Mouse (Mus musculus) forebrain, embryonic 16.5 days (tissue): Measurements from ENCODE around the gene Cdc37l1. TPM values are rescaled to one million over a fixed set of nuclear protein-coding genes. Genes with fewer than 3 reads are reported as not detected.

Source experiments
- ATAC-seq: fragments of 200-750 bp; cut with Nextera tagmentation; 2 replicates; pipeline ENCODE4 v1.8.0; 2017; ENCODE audit warnings: mild to moderate bottlenecking, moderate library complexity
- H3K27ac ChIP-seq: fragments of 300-500 bp; sonication (generic); 2 replicates; pipeline ENCODE4 v1.5.1; 2014; ENCODE audit warnings: low read length, control low read depth
- H3K27me3 ChIP-seq: fragments of 300-500 bp; sonication (generic); replicated peaks from 2 replicates; pipeline ENCODE4 v1.6.1; 2014; ENCODE audit warnings: low read length; ENCODE audit not compliant: control insufficient read depth, insufficient read depth
- H3K36me3 ChIP-seq: fragments of 300-500 bp; sonication (generic); 2 replicates; pipeline ENCODE4 v1.6.1; 2014; ENCODE audit not compliant: control insufficient read depth, insufficient read depth
- H3K4me1 ChIP-seq: fragments of 300-500 bp; sonication (generic); replicated peaks from 2 replicates; pipeline ENCODE4 v1.6.1; 2014; ENCODE audit warnings: low read length; ENCODE audit not compliant: control insufficient read depth, insufficient read depth
- H3K4me2 ChIP-seq: fragments of 300-500 bp; sonication (generic); 2 replicates; pipeline ENCODE4 v1.6.1; 2014; ENCODE audit warnings: mild to moderate bottlenecking, low read length, control low read depth
- H3K4me3 ChIP-seq: fragments of 300-500 bp; sonication (generic); replicated peaks from 2 replicates; pipeline ENCODE4 v1.5.1; 2014; ENCODE audit warnings: mild to moderate bottlenecking, low read length, control low read depth
- H3K9ac ChIP-seq: fragments of 300-500 bp; sonication (generic); replicated peaks from 2 replicates; pipeline ENCODE4 v1.6.1; 2014; ENCODE audit warnings: low read depth, low read length, control low read depth
- H3K9me3 ChIP-seq: fragments of 300-500 bp; sonication (generic); 2 replicates; pipeline ENCODE4 v1.6.1; 2016; ENCODE audit warnings: low read length; ENCODE audit not compliant: control insufficient read depth
- WGBS: fragments of 180-500 bp; shearing (Covaris S2); extraction: QIAGEN DNeasy Blood & Tissue Kit; methylation state at CpG from one replicate; pipeline ENCODE4 v1.1.7; 2014; 5-methylcytosine and 5-hydroxymethylcytosine counted together
- polyA plus RNA-seq: library from polyadenylated mRNA; unstranded; fragments of >200 nt; fragmentation: Nextera tagmentation; extraction: Ambion mirVana; gene quantifications from 2 replicates; pipeline ENCODE4 v1.2.1, GENCODE M21; 2015

Cdc37l1 gene
- polyA plus RNA-seq, 1 experiment from 2014 or later, result 56.6 TPM

- no peaks in the 10 kb centered on the region for H3K27me3 ChIP-seq
- H3K4me2 ChIP-seq, result no peak overlapping the region
- no peak overlapping the region for H3K9ac ChIP-seq
- H3K9me3 ChIP-seq, result no peaks in the 10 kb centered on the region
- no peak overlapping the region for H3K4me3 ChIP-seq
- no peak for ATAC-seq
- 0 out of 2 replicates have a peak, but pooled peaks cover 2% of the 10 kb centered on the region for H3K36me3 ChIP-seq
- peaks cover 4% of the 10 kb centered on the region for H3K4me1 ChIP-seq
- no peak overlapping the region for H3K27ac ChIP-seq
Observed at GRCm38 (mm10) chr19:29039334-29039733, 49.2 kb downstream of the Cdc37l1 start.

- H3K27ac ChIP-seq, result no peak overlapping the region
- peaks cover 6% of the 10 kb centered on the region for H3K4me1 ChIP-seq
- WGBS, result 96% methylated on average over 4 of the region's 4 CpGs
- no peak overlapping the region for H3K9ac ChIP-seq
- 0 out of 2 replicates have a peak, but pooled peaks cover 2% of the 10 kb centered on the region for H3K36me3 ChIP-seq
- no peak overlapping the region for H3K4me2 ChIP-seq
- H3K9me3 ChIP-seq, result no peaks in the 10 kb centered on the region
- no peak overlapping the region for H3K4me3 ChIP-seq
- ATAC-seq, result no peak
- H3K27me3 ChIP-seq, result no peaks in the 10 kb centered on the region
Observed at GRCm38 (mm10) chr19:29040206-29040605, 50.1 kb downstream of the Cdc37l1 start.

GRCm38 (mm10) chr19:29042143-29042542 is 52.0 kb downstream of the Cdc37l1 start:
- WGBS, result 87% methylated on average over 6 of the region's 6 CpGs
- H3K27me3 ChIP-seq, result no peaks in the 10 kb centered on the region
- H3K4me1 ChIP-seq, result peaks cover 12% of the 10 kb centered on the region
- ATAC-seq, result no peak
- no peak overlapping the region for H3K9ac ChIP-seq
- H3K27ac ChIP-seq, result no peak overlapping the region
- H3K36me3 ChIP-seq, result no peaks in the 10 kb centered on the region
- H3K4me3 ChIP-seq, result no peak overlapping the region
- H3K9me3 ChIP-seq, result no peaks in the 10 kb centered on the region
- H3K4me2 ChIP-seq, result no peak overlapping the region

- H3K4me1 ChIP-seq, result peaks cover 12% of the 10 kb centered on the region
- H3K27ac ChIP-seq, result no peak overlapping the region
- H3K9me3 ChIP-seq, result no peaks in the 10 kb centered on the region
- H3K4me3 ChIP-seq, result no peak overlapping the region
- H3K27me3 ChIP-seq, result no peaks in the 10 kb centered on the region
- H3K36me3 ChIP-seq, result no peaks in the 10 kb centered on the region
- H3K4me2 ChIP-seq, result no peak overlapping the region
- ATAC-seq, result no peak
- H3K9ac ChIP-seq, result no peak overlapping the region
- 90% methylated on average over 9 of the region's 9 CpGs for WGBS
Observed at GRCm38 (mm10) chr19:29042647-29043046, 52.5 kb downstream of the Cdc37l1 start.

GRCm38 (mm10) chr19:29044353-29044768 is 54.2 kb downstream of the Cdc37l1 start:
- Histone ChIP-seq H3K4me3 (no peak overlapping the region), H3K27me3 (no peaks in the 10 kb centered on the region), H3K4me2 (peak overlapping the region; percentile 16; the same call in 1 of the 2 replicates), H3K9ac (no peak overlapping the region), H3K9me3 (no peaks in the 10 kb centered on the region), H3K4me1 (peaks cover 12% of the 10 kb centered on the region), H3K36me3 (no peaks in the 10 kb centered on the region), H3K27ac (no peak overlapping the region)
- 11% methylated on average over 9 of the region's 9 CpGs for WGBS
- no peak for ATAC-seq

- Histone ChIP-seq H3K4me1 (peaks cover 12% of the 10 kb centered on the region), H3K27me3 (no peaks in the 10 kb centered on the region), H3K36me3 (no peaks in the 10 kb centered on the region), H3K9me3 (no peaks in the 10 kb centered on the region), H3K27ac (no peak overlapping the region), H3K4me2 (peak overlapping the region; percentile 17), H3K9ac (no peak overlapping the region), H3K4me3 (no peak overlapping the region)
- no peak for ATAC-seq
- 62% methylated on average over 4 of the region's 4 CpGs for WGBS
Observed at GRCm38 (mm10) chr19:29045369-29045768, 55.2 kb downstream of the Cdc37l1 start.

GRCm38 (mm10) chr19:29045956-29046650 is 56.0 kb downstream of the Cdc37l1 start:
- Histone ChIP-seq H3K4me3 (peak overlapping the region; percentile 90), H3K27ac (no peak overlapping the region), H3K9me3 (no peaks in the 10 kb centered on the region), H3K9ac (0 out of 2 replicates have a peak overlapping the region, but pooled peaks have one; percentile 19), H3K4me2 (peak overlapping the region; percentile 69), H3K4me1 (peaks cover 12% of the 10 kb centered on the region), H3K36me3 (no peaks in the 10 kb centered on the region), H3K27me3 (no peaks in the 10 kb centered on the region)
- WGBS, result 32% methylated on average over 15 of the region's 15 CpGs
- no peak for ATAC-seq

- H3K9me3 ChIP-seq, result no peaks in the 10 kb centered on the region
- WGBS, result 30% methylated on average over 4 of the region's 4 CpGs
- peaks cover 12% of the 10 kb centered on the region for H3K4me1 ChIP-seq
- peak overlapping the region; percentile 90 for H3K4me3 ChIP-seq
- peak overlapping the region; percentile 69 for H3K4me2 ChIP-seq
- peak overlapping the region; percentile 65 for H3K27ac ChIP-seq
- ATAC-seq, result no peak
- H3K9ac ChIP-seq, result peak overlapping the region; percentile 90
- H3K36me3 ChIP-seq, result no peaks in the 10 kb centered on the region
- no peaks in the 10 kb centered on the region for H3K27me3 ChIP-seq
Observed at GRCm38 (mm10) chr19:29046961-29047333, 56.8 kb downstream of the Cdc37l1 start.

- H3K36me3 ChIP-seq, result no peaks in the 10 kb centered on the region
- H3K9me3 ChIP-seq, result no peaks in the 10 kb centered on the region
- under 1% methylated on average over 68 of the region's 68 CpGs for WGBS
- peak within 1 kb of the TSS; percentile 69 for H3K4me2 ChIP-seq
- H3K4me3 ChIP-seq, result peak within 1 kb of the TSS; percentile 90
- peaks cover 12% of the 10 kb centered on the region for H3K4me1 ChIP-seq
- H3K27me3 ChIP-seq, result no peaks in the 10 kb centered on the region
- peak within 1 kb of the TSS; percentile 65 for H3K27ac ChIP-seq
- peak; percentile 92 for ATAC-seq
- H3K9ac ChIP-seq, result peak within 1 kb of the TSS; percentile 90
Observed at GRCm38 (mm10) chr19:29047334-29048170, 57.4 kb downstream of the Cdc37l1 start, which contains the start of gene Ak3. Gene Ak3 (minus strand): TSS chr19:29047961.
